Mouse (Mus musculus) testis, adult 2 months (tissue): ENCODE measurements around the gene Tgfbr3. TPM values are rescaled to one million over a fixed set of nuclear protein-coding genes. Genes with fewer than 3 reads are reported as not detected.
"Not testable (repeated sequence)": the region's sequence is repeated elsewhere in the genome, so short reads cannot be mapped to it uniquely, and the experiment has no call there.

Source experiments
- H3K27ac ChIP-seq: fragments of 200-500 bp; 2 replicates; pipeline ENCODE4 v1.5.1; 2012; ENCODE audit warnings: low read depth, low read length; ENCODE audit not compliant: control insufficient read depth, insufficient read depth
- H3K27me3 ChIP-seq: fragments of 200-500 bp; 2 replicates; pipeline ENCODE4 v1.6.1; 2012; ENCODE audit warnings: mild to moderate bottlenecking, low read length, moderate library complexity; ENCODE audit not compliant: control insufficient read depth, insufficient read depth
- H3K36me3 ChIP-seq: fragments of 200-500 bp; 2 replicates; pipeline ENCODE4 v1.6.1; 2012; ENCODE audit warnings: mild to moderate bottlenecking, low read length; ENCODE audit not compliant: control insufficient read depth, insufficient read depth
- H3K4me1 ChIP-seq: fragments of 200-500 bp; 2 replicates; pipeline ENCODE4 v1.6.1; 2012; ENCODE audit warnings: low read length; ENCODE audit not compliant: control insufficient read depth, insufficient read depth
- H3K4me3 ChIP-seq: fragments of 200-500 bp; 2 replicates; pipeline ENCODE4 v1.5.1; 2012; ENCODE audit warnings: low read depth, mild to moderate bottlenecking, low read length, moderate library complexity, mixed read lengths; ENCODE audit not compliant: control insufficient read depth
- CTCF ChIP-seq: fragments of 200-500 bp; IDR thresholded peaks from 2 replicates; pipeline ENCODE4 v1.5.1; 2012; ENCODE audit warnings: low read depth, mild to moderate bottlenecking, inconsistent platforms, low read length, moderate library complexity; ENCODE audit not compliant: control insufficient read depth, insufficient read depth, insufficient replicate concordance
- POLR2A ChIP-seq: fragments of 200-500 bp; IDR thresholded peaks from 2 replicates; pipeline ENCODE4 v1.6.1; 2012; ENCODE audit warnings: low read depth, mild to moderate bottlenecking, inconsistent platforms, low read length, moderate library complexity; ENCODE audit not compliant: control insufficient read depth
- polyA plus RNA-seq: library from polyadenylated mRNA; depleted of rRNA; stranded (reverse); fragments of >200 nt; gene quantifications from 2 replicates; pipeline ENCODE4 v1.2.3, GENCODE M21; 2012

The Tgfbr3 gene
- polyA plus RNA-seq, 1 experiment = 8.4 TPM

GRCm38 (mm10) chr5:107224151-107224550, 65.3 kb downstream of the Tgfbr3 start:
- Histone ChIP-seq H3K27me3 (no peaks in the 10 kb centered on the region), H3K27ac (no peak overlapping the region), H3K4me1 (peaks cover 5% of the 10 kb centered on the region), H3K36me3 (no peaks in the 10 kb centered on the region), H3K4me3 (no peak overlapping the region)
- TF ChIP-seq POLR2A = no peak
- no peak for TF ChIP-seq CTCF

GRCm38 (mm10) chr5:107223483-107223882, 65.9 kb downstream of the Tgfbr3 start:
- not testable (repeated sequence) for H3K27ac ChIP-seq, H3K36me3 ChIP-seq, H3K4me3 ChIP-seq, H3K4me1 ChIP-seq, H3K27me3 ChIP-seq

- H3K27ac ChIP-seq = no peak overlapping the region
- H3K27me3 ChIP-seq = no peaks in the 10 kb centered on the region
- no peaks in the 10 kb centered on the region for H3K36me3 ChIP-seq
- peaks cover 5% of the 10 kb centered on the region for H3K4me1 ChIP-seq
- TF ChIP-seq POLR2A = no peak
- no peak for TF ChIP-seq CTCF
- H3K4me3 ChIP-seq = no peak overlapping the region
Observed at GRCm38 (mm10) chr5:107223029-107223428, 66.4 kb downstream of the Tgfbr3 start.

- H3K4me1 ChIP-seq = peaks cover 5% of the 10 kb centered on the region
- H3K27me3 ChIP-seq = no peaks in the 10 kb centered on the region
- no peaks in the 10 kb centered on the region for H3K36me3 ChIP-seq
- TF ChIP-seq POLR2A (no peak), CTCF (no peak)
- no peak overlapping the region for H3K27ac ChIP-seq
- no peak overlapping the region for H3K4me3 ChIP-seq
Observed at GRCm38 (mm10) chr5:107222670-107223005, 66.8 kb downstream of the Tgfbr3 start.

GRCm38 (mm10) chr5:107221892-107222669, 67.3 kb downstream of the Tgfbr3 start:
- no peak overlapping the region for H3K27ac ChIP-seq
- no peak overlapping the region for H3K4me3 ChIP-seq

GRCm38 (mm10) chr5:107220936-107221335, 68.5 kb downstream of the Tgfbr3 start:
- Histone ChIP-seq H3K36me3 (no peaks in the 10 kb centered on the region), H3K4me1 (peaks cover 5% of the 10 kb centered on the region), H3K27me3 (no peaks in the 10 kb centered on the region), H3K4me3 (no peak overlapping the region), H3K27ac (no peak overlapping the region)
- TF ChIP-seq CTCF = no peak
- no peak for TF ChIP-seq POLR2A

More at GRCm38 (mm10) chr5:107221892-107222669, 67.3 kb downstream of the Tgfbr3 start:
- H3K27me3 ChIP-seq = no peaks in the 10 kb centered on the region
- TF ChIP-seq POLR2A (no peak), CTCF (no peak)
- no peaks in the 10 kb centered on the region for H3K36me3 ChIP-seq
- H3K4me1 ChIP-seq = peaks cover 5% of the 10 kb centered on the region

- H3K4me3 ChIP-seq = no peak overlapping the region
- H3K4me1 ChIP-seq = peaks cover 5% of the 10 kb centered on the region
- no peaks in the 10 kb centered on the region for H3K27me3 ChIP-seq
- H3K27ac ChIP-seq = peak overlapping the region; percentile 34
- TF ChIP-seq POLR2A (no peak), CTCF (no peak)
- no peaks in the 10 kb centered on the region for H3K36me3 ChIP-seq
Observed at GRCm38 (mm10) chr5:107219883-107220282, 69.5 kb downstream of the Tgfbr3 start.

- no peak overlapping the region for H3K4me3 ChIP-seq
- H3K27me3 ChIP-seq = no peaks in the 10 kb centered on the region
- no peaks in the 10 kb centered on the region for H3K36me3 ChIP-seq
- TF ChIP-seq CTCF (no peak), POLR2A (no peak)
- peaks cover 5% of the 10 kb centered on the region for H3K4me1 ChIP-seq
- no peak overlapping the region for H3K27ac ChIP-seq
Observed at GRCm38 (mm10) chr5:107219318-107219717, 70.1 kb downstream of the Tgfbr3 start.
